Mouse (Mus musculus) heart, adult 2 months (tissue): ENCODE measurements at regions not wholly inside any gene's neighbourhood (a gene's known extent, or its start where the extent isn't known, plus 50 kb on each side); places are given as distances from the start of the nearest gene placed in this dataset.

Source experiments
- CTCF ChIP-seq: fragments of 200-600 bp; IDR thresholded peaks from 2 replicates; pipeline ENCODE4 v1.8.1; 2022; ENCODE audit warnings: antibody characterized with exemption, mild to moderate bottlenecking, moderate library complexity
- EP300 ChIP-seq: fragments of 200-500 bp; IDR thresholded peaks from 2 replicates; pipeline ENCODE4 v1.6.1; 2011; ENCODE audit warnings: low read depth, low read length, control low read depth; ENCODE audit not compliant: insufficient read depth
- POLR2A ChIP-seq: fragments of 200-500 bp; IDR thresholded peaks from 2 replicates; pipeline ENCODE4 v1.6.1; 2011; ENCODE audit warnings: mild to moderate bottlenecking, low read depth, low read length, control low read depth; ENCODE audit not compliant: insufficient read depth

GRCm38 (mm10) chr15:37081836-37082235 is 74.3 kb upstream of the Zfp706 start:
- TF ChIP-seq POLR2A = no peak
- TF ChIP-seq EP300 = no peak
- no peak for TF ChIP-seq CTCF
